Mouse (Mus musculus): ENCODE data around the gene Trp53tg5.

DNA sequence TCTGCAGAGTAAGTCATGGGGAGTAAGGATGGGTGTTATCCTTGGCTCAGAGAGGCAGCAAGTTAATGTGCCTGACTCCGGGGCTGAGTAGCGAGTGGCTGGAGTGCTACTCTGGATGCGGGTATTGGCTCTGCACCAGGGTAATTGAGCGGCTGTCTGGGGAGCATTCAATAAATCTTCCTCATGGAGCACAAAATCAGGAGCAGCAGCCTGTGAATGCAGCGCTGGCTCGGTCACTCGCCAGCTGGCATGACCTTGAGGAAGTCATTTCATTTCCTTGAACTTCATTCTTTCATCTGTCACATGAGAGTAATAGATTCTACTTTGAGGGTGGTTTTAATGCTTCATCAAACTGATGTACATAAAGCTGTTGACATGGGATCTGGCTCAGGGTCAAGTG, 27.0 kb upstream of the Trp53tg5 start:
- no peak for TF ChIP-seq CTCF (IDR thresholded peaks at IDR 0.05; ENCODE audit: low read depth)
- no peak for TF ChIP-seq EP300 (optimal IDR thresholded peaks at IDR 0.05)

Measured in stomach, postnatal 0 days (tissue).